Mouse (Mus musculus): ENCODE data around the gene Sept3. TPM values are rescaled to one million over a fixed set of nuclear protein-coding genes. Genes with fewer than 3 reads are reported as not detected.

The Sept3 gene
- total RNA-seq (2023), result not detected

GRCm38 (mm10) chr15:82274593-82274926 is at the start of gene Sept3:
Sept3 (plus strand) TSS chr15:82274893.

GRCm38 (mm10) chr15:82244115-82244804 is 30.4 kb upstream of the Sept3 start, which contains the start of gene Cenpm:
Cenpm (minus strand) TSS chr15:82244748.

GRCm38 (mm10) chr15:82252097-82252496 is 22.6 kb upstream of the Sept3 start, which contains the start of gene 1500009C09Rik:
1500009C09Rik (plus strand) TSS chr15:82252397.

GRCm38 (mm10) chr15:82298764-82299561 is 24.3 kb downstream of the Sept3 start, which contains the start of gene Wbp2nl:
Wbp2nl (plus strand) TSS chr15:82298954.

GRCm38 (mm10) chr15:82338593-82339112 is 64.0 kb downstream of the Sept3 start, which contains the start of the genes Naga, Pheta2 and Smdt1:
Naga (minus strand) TSS chr15:82338925.
Pheta2 (plus strand) TSS chr15:82338942.
Smdt1 (plus strand) TSS chr15:82338959.

Other genes with a start within 250 kb of the Sept3 start
- 10 to 100 TPM; 18.6 to 23.8 TPM for gene Desi1, start 241.0 kb upstream of the Sept3 start, total RNA-seq (2023)
- 10 to 100 TPM; 44.8 to 47.4 TPM for gene Snu13, start 227.3 kb upstream of the Sept3 start, total RNA-seq (2023)
- not detected for gene 4930407I10Rik, start 215.7 kb upstream of the Sept3 start, total RNA-seq (2023)
- not detected for gene Mei1, start 204.9 kb upstream of the Sept3 start, total RNA-seq (2023)
- 10 to 100 TPM; 11.2 to 12.7 TPM for gene Ccdc134, start 147.0 kb upstream of the Sept3 start, total RNA-seq (2023)
- gene Srebf2, start 127.7 kb upstream of the Sept3 start, total RNA-seq (2023), result 10 to 100 TPM; 76.3 to 79.6 TPM
- gene Shisa8, start 62.1 kb upstream of the Sept3 start, total RNA-seq (2023), result under 1 TPM in 1 of 2 experiments, not detected in 1; 0.40 TPM
- gene Tnfrsf13c, start 50.5 kb upstream of the Sept3 start, total RNA-seq (2023), result 1 to 10 TPM; 1.8 to 4.3 TPM
- 10 to 100 TPM; 11.5 to 16.9 TPM for gene Cenpm, start 30.1 kb upstream of the Sept3 start, total RNA-seq (2023)
- not detected for gene 1500009C09Rik, start 22.5 kb upstream of the Sept3 start, total RNA-seq (2023)
- gene Wbp2nl, start 24.1 kb downstream of the Sept3 start, total RNA-seq (2023), result under 1 TPM; 0.35 to 0.42 TPM
- gene Naga, start 64.0 kb downstream of the Sept3 start, total RNA-seq (2023), result 100 to 1,000 TPM in 1 of 2 experiments, 10 to 100 TPM in 1; 93.8 to 108 TPM
- 1 to 10 TPM; 1.8 to 2.8 TPM for gene Pheta2, start 64.0 kb downstream of the Sept3 start, total RNA-seq (2023)
- 100 to 1,000 TPM in 1 of 2 experiments, 10 to 100 TPM in 1; 83.7 to 103 TPM for gene Smdt1, start 64.1 kb downstream of the Sept3 start, total RNA-seq (2023)
- 10 to 100 TPM; 79.4 to 88.3 TPM for gene Ndufa6, start 79.4 kb downstream of the Sept3 start, total RNA-seq (2023)
- 1 to 10 TPM in 1 of 2 experiments, under 1 TPM in 1; 0.99 to 1.5 TPM for gene Cyp2d22, start 105.4 kb downstream of the Sept3 start, total RNA-seq (2023)
- not detected for gene Cyp2d11, start 119.1 kb downstream of the Sept3 start, total RNA-seq (2023)
- not detected for gene Cyp2d10, start 132.3 kb downstream of the Sept3 start, total RNA-seq (2023)
- gene Cyp2d9, start 158.5 kb downstream of the Sept3 start, total RNA-seq (2023), result not detected

Measured in neutrophil, adult 59 days (primary cell).